Mouse (Mus musculus) kidney, postnatal 36 days (tissue): ENCODE results near the gene Gm36176.

Experiments
- DNase-seq, 2 experiments: peaks; one replicate each; pipeline ENCODE4 v3.0.0; 2021 to 2022; ENCODE audit warnings: mixed read lengths in 2 of 2

Gm36176 gene

DNA sequence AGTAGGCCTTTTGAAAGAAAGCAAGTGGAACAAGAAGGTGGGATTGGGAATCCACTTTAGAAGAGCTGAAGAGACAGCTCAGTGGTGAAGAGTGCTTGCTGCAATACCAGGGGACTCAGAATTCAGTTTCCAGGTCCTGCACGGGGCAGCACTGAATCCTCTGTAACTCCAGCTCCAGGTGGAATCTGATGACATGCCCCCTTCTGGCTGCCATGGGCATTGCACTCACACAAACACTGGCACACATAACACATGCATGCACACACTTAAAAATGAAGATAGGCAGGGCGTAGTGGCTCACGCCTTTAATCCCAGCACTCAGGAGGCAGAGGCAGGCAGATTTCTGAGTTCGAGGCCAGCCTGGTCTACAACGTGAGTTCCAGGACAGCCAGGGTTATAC lies 36.0 kb downstream of the Gm36176 start:
- no peak for DNase-seq

- no peak for DNase-seq
Measured at GRCm38 (mm10) chr10:77886007-77886747, 39.6 kb downstream of the Gm36176 start.

GRCm38 (mm10) chr10:77890987-77891565 lies 44.5 kb downstream of the Gm36176 start:
- DNase-seq: no peak

DNA sequence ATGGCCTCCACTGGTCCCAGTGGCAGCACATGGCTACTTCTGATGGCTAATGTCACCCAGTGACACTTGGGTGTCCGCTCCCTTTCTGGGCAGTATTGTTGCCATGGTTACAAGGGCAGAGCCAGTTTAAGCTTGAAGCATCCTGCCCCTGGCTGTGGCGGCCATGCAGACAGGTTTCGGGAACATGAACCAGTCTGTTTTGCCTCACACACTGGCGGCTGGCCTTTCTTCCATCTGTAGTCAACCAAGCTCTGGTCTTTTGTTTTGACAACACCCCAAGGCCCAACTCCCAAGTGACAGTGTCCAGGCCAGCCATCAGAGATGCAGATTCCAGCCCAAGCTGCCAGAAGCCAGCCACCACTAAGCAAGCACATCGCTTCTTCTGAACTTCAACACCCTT lies 49.0 kb downstream of the Gm36176 start:
- DNase-seq: peak in 1 of 2 experiments; percentile 10
